Mouse (Mus musculus) neutrophil, adult 59 days (primary cell): ENCODE data around the gene 4930503E14Rik. TPM values are rescaled to one million over a fixed set of nuclear protein-coding genes. Genes with fewer than 3 reads are reported as not detected.

ENCODE experiments used
- total RNA-seq, 2 experiments: library from RNA; stranded (reverse); gene quantifications; 1 replicate in 1 of 2; 2 replicates in 1 of 2; pipeline ENCODE4 v1.2.4; 2023

Gene 4930503E14Rik
- not detected for total RNA-seq

DNA sequence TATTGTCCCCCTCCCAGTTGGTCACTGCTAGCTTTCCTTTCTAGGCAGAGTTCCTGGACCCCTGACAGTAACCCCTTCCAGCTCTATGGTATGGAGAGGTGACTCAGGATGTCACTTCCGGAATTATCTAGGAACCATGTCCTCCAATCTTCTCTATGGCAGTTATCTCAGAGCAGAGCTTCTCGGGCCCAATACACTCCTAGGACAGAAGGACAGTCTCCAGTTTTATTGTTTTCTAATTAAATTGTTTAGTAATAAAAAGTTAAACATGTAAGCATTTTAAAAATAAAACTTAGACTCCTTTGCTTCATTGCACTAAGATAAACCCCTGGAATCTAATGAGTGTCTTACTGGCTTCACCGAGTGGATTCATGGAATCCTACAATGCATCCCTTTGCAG is at the start of gene 4930503E14Rik:
4930503E14Rik (minus strand) TSS at position 101 of the 400 bp plus-strand sequence.

GRCm38 (mm10) chr14:44197361-44197760 is 15.7 kb downstream of the 4930503E14Rik start, which contains the start of gene Gm8212:
TSS of gene Gm8212 (plus strand) at chr14:44197661.

DNA sequence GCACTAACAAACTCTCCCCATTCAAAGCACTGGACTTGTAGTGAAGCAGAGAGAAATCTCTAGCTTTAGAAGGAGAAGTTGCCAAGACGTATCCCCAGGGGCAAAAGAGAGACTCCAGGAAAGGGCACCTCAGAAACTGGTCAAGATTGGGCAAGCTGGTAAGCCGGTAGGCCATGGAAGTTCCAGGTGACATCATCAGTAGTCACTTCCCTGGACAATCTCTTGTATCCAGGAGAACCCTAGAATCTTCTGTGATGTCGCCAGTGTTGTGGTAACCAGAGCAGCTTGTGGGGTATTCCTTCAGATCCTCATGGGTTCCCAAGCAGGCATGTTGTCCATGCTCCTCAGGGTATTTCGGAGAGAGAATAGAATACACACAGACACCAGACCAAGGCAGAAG is 89.5 kb downstream of the 4930503E14Rik start, which contains the start of gene Gm3327:
Gm3327 (plus strand) TSS at position 301 of the 400 bp plus-strand sequence.

Other genes with a start within 250 kb of the 4930503E14Rik start
- not detected for gene Ang6, start 211.0 kb downstream of the 4930503E14Rik start, total RNA-seq
- gene Ear2, start 110.6 kb downstream of the 4930503E14Rik start, total RNA-seq = 100 to 1,000 TPM; 182 to 186 TPM
- gene Gm3327, start 89.4 kb downstream of the 4930503E14Rik start, total RNA-seq = not detected
- gene Gm8212, start 15.6 kb downstream of the 4930503E14Rik start, total RNA-seq = not detected
- gene Gm8220, start 72.3 kb upstream of the 4930503E14Rik start, total RNA-seq = not detected
- gene Gm5930, start 125.3 kb upstream of the 4930503E14Rik start, total RNA-seq = not detected
- gene Gm8229, start 152.1 kb upstream of the 4930503E14Rik start, total RNA-seq = not detected
- gene Gm3371, start 197.4 kb upstream of the 4930503E14Rik start, total RNA-seq = not detected
- not detected for gene Gm8232, start 220.4 kb upstream of the 4930503E14Rik start, total RNA-seq